Mouse (Mus musculus): ENCODE results near the gene Vtcn1.

GRCm38 (mm10) chr3:100889234-100889633, 64.0 kb downstream of the Vtcn1 start:
- TF ChIP-seq POLR2A (IDR thresholded peaks at IDR 0.05; ENCODE audit: borderline replicate concordance, extremely low read depth, low read depth, low read length) (no peak), CTCF (IDR thresholded peaks at IDR 0.05; ENCODE audit: insufficient read depth, low read length) (no peak)
